Comparison of ENCODE assay signal across 28 mouse cellular contexts in the genomic region with DNA sequence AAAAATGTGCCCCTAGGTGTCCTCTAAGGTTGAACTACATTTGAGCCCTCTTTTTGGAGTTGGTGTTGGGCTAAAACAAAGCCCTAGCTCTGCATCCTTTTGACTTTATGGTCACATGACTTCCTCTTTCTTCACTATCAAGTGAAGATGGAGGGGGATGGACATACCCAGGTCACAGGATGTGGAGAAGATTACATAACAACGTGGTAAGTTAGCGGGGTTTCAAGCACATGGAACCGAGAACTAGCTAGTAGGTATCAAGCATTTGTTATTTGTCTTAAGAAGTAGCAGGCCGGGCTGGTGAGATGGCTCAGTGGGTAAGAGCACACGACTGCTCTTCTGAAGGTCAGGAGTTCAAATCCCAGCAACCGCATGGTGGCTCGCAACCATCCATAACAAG. TPM values are rescaled to one million over a fixed set of nuclear protein-coding genes. Genes with fewer than 3 reads are reported as not detected.
DNase-seq lines count a peak whose midpoint lies in the region; ATAC-seq and TF ChIP-seq lines count a peak whose summit lies in the region.
"Had no signal": no experiment of that assay in that cellular context is flagged by ENCODE, and none has a peak within 500 bp of the region (broad histone marks: within the 10 kb centered on the region; RNA-seq: fewer than 3 reads in every experiment).

No protein-coding gene starts in this region.

- ATAC-seq in intestine, embryonic 16.5 days, result no peak
- ATAC-seq: intestine, postnatal 0 days had no signal

- no peak overlapping the region for H3K4me2 ChIP-seq in intestine, embryonic 16.5 days (ENCODE audit: low read depth, low read length)
- H3K4me2 ChIP-seq: embryonic facial prominence, embryonic 13.5 days; heart, embryonic 11.5 days; hindbrain, embryonic 14.5 days; kidney, embryonic 15.5 days; limb, embryonic 12.5 days had no signal

- H3K79me2 ChIP-seq in macrophage (ENCODE audit: inconsistent target), result no peaks in the 10 kb centered on the region

- no peak overlapping the region for H3K9ac ChIP-seq in intestine, embryonic 16.5 days (ENCODE audit: low read depth, low read length)
- H3K9ac ChIP-seq: embryonic facial prominence, embryonic 13.5 days; hindbrain, embryonic 14.5 days; kidney, embryonic 15.5 days; limb, embryonic 12.5 days had no signal

- WGBS in thymus, adult 2 months, result 55% methylated on average over 7 of the region's 7 CpGs
- 21% methylated on average over 7 of the region's 7 CpGs for WGBS in bone marrow, adult 2 months
- 14% methylated on average over 7 of the region's 7 CpGs for WGBS in macrophage (ENCODE audit: missing documents)
- 77% methylated on average over 7 of the region's 7 CpGs for WGBS in intestine, embryonic 16.5 days

- H3K4me3 ChIP-seq in thymus, adult 2 months (ENCODE audit: control insufficient read depth, insufficient read depth, low read length), result no peak overlapping the region
- no peak overlapping the region for H3K4me3 ChIP-seq in bone marrow, adult 2 months (replicated peaks; ENCODE audit: control insufficient read depth, low read depth, low read length)
- H3K4me3 ChIP-seq in macrophage (ENCODE audit: inconsistent target), result no peak overlapping the region
- H3K4me3 ChIP-seq in intestine, embryonic 16.5 days (ENCODE audit: low read length), result no peak overlapping the region
- H3K4me3 ChIP-seq: embryonic facial prominence, embryonic 13.5 days; kidney, embryonic 15.5 days; limb, embryonic 12.5 days; midbrain, embryonic 10.5 days had no signal

- H3K36me3 ChIP-seq in thymus, adult 2 months (ENCODE audit: control insufficient read depth, insufficient read depth, low read length), result no peaks in the 10 kb centered on the region
- H3K36me3 ChIP-seq in macrophage (ENCODE audit: inconsistent target), result no peaks in the 10 kb centered on the region
- H3K36me3 ChIP-seq in intestine, embryonic 16.5 days (ENCODE audit: control insufficient read depth, insufficient read depth, low read length), result no peaks in the 10 kb centered on the region
- H3K36me3 ChIP-seq: midbrain, embryonic 10.5 days had no signal

- 0 out of 2 replicates have a peak, but pooled peaks cover 2% of the 10 kb centered on the region for H3K4me1 ChIP-seq in thymus, adult 2 months (replicated peaks; ENCODE audit: control insufficient read depth, insufficient read depth, low read length)
- H3K4me1 ChIP-seq in bone marrow, adult 2 months (ENCODE audit: control insufficient read depth, insufficient read depth, low read length), result no peaks in the 10 kb centered on the region; the same call in 1 of the 2 replicates
- no peaks in the 10 kb centered on the region for H3K4me1 ChIP-seq in intestine, embryonic 16.5 days (ENCODE audit: control insufficient read depth, insufficient read depth, low read length)
- H3K4me1 ChIP-seq: kidney, embryonic 15.5 days; limb, embryonic 12.5 days had no signal

- H3K27me3 ChIP-seq in thymus, adult 2 months (ENCODE audit: control insufficient read depth, insufficient read depth, low read length), result no peaks in the 10 kb centered on the region
- H3K27me3 ChIP-seq in intestine, embryonic 16.5 days (replicated peaks; ENCODE audit: control insufficient read depth, insufficient read depth, low read length), result no peaks in the 10 kb centered on the region
- H3K27me3 ChIP-seq: embryonic facial prominence, embryonic 13.5 days; kidney, embryonic 15.5 days; limb, embryonic 12.5 days had no signal

- TF ChIP-seq POLR2A in thymus, adult 2 months (IDR thresholded peaks at IDR 0.05; ENCODE audit: control insufficient read depth, extremely low read depth, insufficient read depth, low read length, poor library complexity), result no peak
- TF ChIP-seq POLR2A in bone marrow, adult 2 months (IDR thresholded peaks at IDR 0.05; ENCODE audit: borderline replicate concordance, control insufficient read depth, low read depth, low read length), result no peak

- H3K9me3 ChIP-seq in intestine, embryonic 16.5 days (ENCODE audit: control insufficient read depth, low read length), result no peaks in the 10 kb centered on the region
- H3K9me3 ChIP-seq: embryonic facial prominence, embryonic 13.5 days; kidney, embryonic 15.5 days; limb, embryonic 12.5 days; midbrain, embryonic 10.5 days had no signal

- no peak overlapping the region for H3K27ac ChIP-seq in thymus, adult 2 months (ENCODE audit: control insufficient read depth, insufficient read depth, low read length)
- peak overlapping the region; percentile 42; the same call in 1 of the 2 replicates for H3K27ac ChIP-seq in bone marrow, adult 2 months (ENCODE audit: control insufficient read depth, insufficient read depth, low read depth, low read length, poor library complexity)
- H3K27ac ChIP-seq in macrophage, result peak overlapping the region; percentile 62
- no peak overlapping the region for H3K27ac ChIP-seq in intestine, embryonic 16.5 days (ENCODE audit: low read length)
- H3K27ac ChIP-seq: embryonic facial prominence, embryonic 13.5 days; hindbrain, embryonic 14.5 days; kidney, embryonic 15.5 days; limb, embryonic 12.5 days; midbrain, embryonic 10.5 days had no signal

- TF ChIP-seq CTCF in thymus, adult 2 months (IDR thresholded peaks at IDR 0.05; ENCODE audit: borderline replicate concordance, control insufficient read depth, extremely low read depth, insufficient read depth, low read length, poor library complexity), result no peak
- no peak for TF ChIP-seq CTCF in bone marrow, adult 2 months (IDR thresholded peaks at IDR 0.05; ENCODE audit: control insufficient read depth, insufficient read depth, low read length)

- peak; percentile 11 for DNase-seq in thymus, postnatal 0 days (ENCODE audit: low spot score)
- DNase-seq in thymus, adult 2 months, result no peak
- DNase-seq in right cerebral cortex, postnatal 4 days, result no peak
- DNase-seq in layer of hippocampus, postnatal 25 days (ENCODE audit: extremely low spot score in 1 of 2, low spot score in 1 of 2), result no peak
- no peak for DNase-seq in lung, postnatal 4 days
- DNase-seq: cerebellum, adult 9-10 months; heart, postnatal 10 days; lung, adult 18-20 months; lung, postnatal 14 days had no signal

RNA-seq across cellular contexts. Expression of a gene that starts 13.3 kb away (rescaled TPM):
- 1,839 and 2,551 TPM in 2 replicates for polyA plus RNA-seq in thymus, postnatal 0 days (2015; fragmentation: Nextera tagmentation; extraction: Ambion mirVana)
- polyA plus RNA-seq in thymus, adult 2 months (2012; rRNA removed), result 2,928 and 2,969 TPM in 2 replicates
- 397 and 805 TPM in 2 replicates for polyA plus RNA-seq in bone marrow, adult 2 months (2011; ENCODE audit: insufficient read depth, insufficient read length, low replicate concordance, missing spikeins)
- total RNA-seq in macrophage (2018; cell fraction: chromatin; rRNA removed), result 100 to 1,000 TPM; 183 to 800 (median 346) TPM
- total RNA-seq in macrophage (2018; cell fraction: cytosol; rRNA removed), result 1,000 to 10,000 TPM; 1,453 to 2,341 (median 1,907) TPM
- 1,000 to 10,000 TPM in 10 of 26 experiments, 100 to 1,000 TPM in 16; 433 to 1,679 (median 948) TPM for total RNA-seq in macrophage (2018; cell fraction: nucleus; rRNA removed)
- polyA plus RNA-seq in macrophage (2018), result 1,550 to 2,580 TPM (median 2,450 TPM) in 3 replicates
- total RNA-seq in layer of hippocampus, postnatal 25 days (2021), result 1,000 to 10,000 TPM; 2,114 to 2,470 TPM
- 2,348 and 2,439 TPM in 2 replicates for polyA plus RNA-seq in intestine, embryonic 16.5 days (2015; fragmentation: Nextera tagmentation; extraction: Ambion mirVana)

RNA-seq across cellular contexts. Expression of a gene that starts 59.9 kb away (rescaled TPM):
- polyA plus RNA-seq in thymus, postnatal 0 days (2015; fragmentation: Nextera tagmentation; extraction: Ambion mirVana), result not detected in 2 replicates
- polyA plus RNA-seq in thymus, adult 2 months (2012; rRNA removed), result 0.05 and 0.09 TPM in 2 replicates
- not detected in 2 replicates for polyA plus RNA-seq in bone marrow, adult 2 months (2011; ENCODE audit: insufficient read depth, insufficient read length, low replicate concordance, missing spikeins)
- total RNA-seq in macrophage (2018; cell fraction: chromatin; rRNA removed), result not detected
- total RNA-seq in macrophage (2018; cell fraction: cytosol; rRNA removed), result not detected
- not detected for total RNA-seq in macrophage (2018; cell fraction: nucleus; rRNA removed)
- polyA plus RNA-seq in macrophage (2018), result not detected in 3 replicates
- total RNA-seq in layer of hippocampus, postnatal 25 days (2021), result under 1 TPM in 1 of 2 experiments, not detected in 1; 0.12 TPM
- polyA plus RNA-seq in intestine, embryonic 16.5 days (2015; fragmentation: Nextera tagmentation; extraction: Ambion mirVana), result not detected in 2 replicates
- total RNA-seq: ES-E14; gastrocnemius, adult 18-20 months; heart, postnatal 10 days; layer of hippocampus, postnatal 14 days; left cerebral cortex, postnatal 10 days; midbrain, postnatal 0 days had no signal
- polyA plus RNA-seq: embryonic facial prominence, embryonic 13.5 days; gonadal fat pad, adult 2 months; heart, embryonic 11.5 days; hindbrain, embryonic 14.5 days; intestine, postnatal 0 days; kidney, embryonic 15.5 days; large intestine, adult 2 months; limb, embryonic 12.5 days; neural tube, embryonic 11.5 days; small intestine, adult 2 months had no signal

Comparison
In these comparisons a context has a peak if more than half of its experiments do, and no peak if none do; other contexts are left out.
1. H3K27ac ChIP-seq: peak in bone marrow, adult 2 months (single experiment) and macrophage (single experiment); none in thymus, adult 2 months (single experiment) and intestine, embryonic 16.5 days (single experiment).